Mouse (Mus musculus): Measurements from ENCODE around the gene Armc3. TPM values are rescaled to one million over a fixed set of nuclear protein-coding genes. Genes with fewer than 3 reads are reported as not detected.

Gene Armc3
- polyA plus RNA-seq, 1 experiment from 2014 or later = 0.34 TPM

GRCm38 (mm10) chr2:19176827-19177236 is 22.3 kb upstream of the Armc3 start:
- ATAC-seq (replicated peaks; ENCODE audit: low FRiP score, low read depth) (no peak), DNase-seq (ENCODE audit: low spot score) (peak; percentile 61)
- no peak overlapping the region for H3K4me2 ChIP-seq (ENCODE audit: low read length)
- H3K4me1 ChIP-seq (replicated peaks; ENCODE audit: insufficient read depth, low read length) = no peaks in the 10 kb centered on the region
- no peak for TF ChIP-seq CTCF (IDR thresholded peaks at IDR 0.05; ENCODE audit: low read depth)
- WGBS = 3% methylated on average over 1 of the region's 1 CpGs
- no peak overlapping the region for H3K4me3 ChIP-seq (replicated peaks; ENCODE audit: low read depth, low read length)
- H3K36me3 ChIP-seq (ENCODE audit: insufficient read depth, low read length) = no peaks in the 10 kb centered on the region
- no peak overlapping the region for H3K27ac ChIP-seq
- no peaks in the 10 kb centered on the region for H3K9me3 ChIP-seq (replicated peaks; ENCODE audit: low read length)
- no peak overlapping the region for H3K9ac ChIP-seq (ENCODE audit: low read depth, low read length)
- H3K27me3 ChIP-seq (ENCODE audit: insufficient read depth, low read length) = no peaks in the 10 kb centered on the region

GRCm38 (mm10) chr2:19199366-19199853 is 308 bp downstream of the Armc3 start:
- Histone ChIP-seq H3K4me3 (replicated peaks; ENCODE audit: low read depth, low read length) (peak overlapping the region; percentile 44), H3K9me3 (replicated peaks; ENCODE audit: low read length) (no peaks in the 10 kb centered on the region), H3K27ac (no peak overlapping the region), H3K9ac (ENCODE audit: low read depth, low read length) (0 out of 2 replicates have a peak overlapping the region, but pooled peaks have one; percentile 53), H3K4me1 (replicated peaks; ENCODE audit: insufficient read depth, low read length) (no peaks in the 10 kb centered on the region), H3K4me2 (ENCODE audit: low read length) (peak overlapping the region; percentile 72), H3K36me3 (ENCODE audit: insufficient read depth, low read length) (no peaks in the 10 kb centered on the region), H3K27me3 (ENCODE audit: insufficient read depth, low read length) (no peaks in the 10 kb centered on the region)
- ATAC-seq (replicated peaks; ENCODE audit: low FRiP score, low read depth) = no peak
- WGBS = 38% methylated on average over 13 of the region's 13 CpGs
- TF ChIP-seq CTCF (IDR thresholded peaks at IDR 0.05; ENCODE audit: low read depth) = no peak
- DNase-seq (ENCODE audit: low spot score) = no peak

DNA sequence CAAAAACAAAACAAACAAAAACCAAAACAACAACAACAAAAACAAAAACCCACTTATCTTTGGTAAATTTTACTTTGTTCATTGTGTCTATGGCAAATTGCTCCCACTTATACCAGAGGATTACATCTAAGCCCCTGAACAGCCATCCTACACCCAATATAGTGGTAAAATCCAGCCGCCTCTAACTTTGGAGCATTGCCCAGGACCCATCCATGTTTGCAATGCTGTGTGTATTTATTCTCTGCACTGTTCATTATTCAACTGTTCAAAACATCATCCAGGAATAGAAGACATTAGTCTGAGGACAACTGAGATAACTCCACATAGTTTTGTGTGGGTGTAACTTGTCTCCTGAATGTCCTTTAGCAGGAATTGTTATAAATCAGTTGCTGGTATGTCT is 1.0 kb downstream of the Armc3 start:
- Histone ChIP-seq H3K4me2 (ENCODE audit: low read length) (no peak overlapping the region), H3K9me3 (replicated peaks; ENCODE audit: low read length) (no peaks in the 10 kb centered on the region), H3K4me3 (replicated peaks; ENCODE audit: low read depth, low read length) (no peak overlapping the region), H3K9ac (ENCODE audit: low read depth, low read length) (no peak overlapping the region), H3K4me1 (replicated peaks; ENCODE audit: insufficient read depth, low read length) (no peaks in the 10 kb centered on the region), H3K36me3 (ENCODE audit: insufficient read depth, low read length) (no peaks in the 10 kb centered on the region), H3K27ac (no peak overlapping the region), H3K27me3 (ENCODE audit: insufficient read depth, low read length) (no peaks in the 10 kb centered on the region)
- TF ChIP-seq CTCF (IDR thresholded peaks at IDR 0.05; ENCODE audit: low read depth) = no peak
- no peak for DNase-seq (ENCODE audit: low spot score)
- WGBS = 74% methylated on average over 1 of the region's 1 CpGs
- no peak for ATAC-seq (replicated peaks; ENCODE audit: low FRiP score, low read depth)

GRCm38 (mm10) chr2:19201682-19202081 is 2.6 kb downstream of the Armc3 start:
- H3K36me3 ChIP-seq (ENCODE audit: insufficient read depth, low read length) = no peaks in the 10 kb centered on the region
- TF ChIP-seq CTCF (IDR thresholded peaks at IDR 0.05; ENCODE audit: low read depth) = no peak
- no peaks in the 10 kb centered on the region for H3K9me3 ChIP-seq (replicated peaks; ENCODE audit: low read length)
- DNase-seq (ENCODE audit: low spot score) = peak; percentile 6
- WGBS = 60% methylated on average over 2 of the region's 2 CpGs
- H3K4me2 ChIP-seq (ENCODE audit: low read length) = no peak overlapping the region
- H3K9ac ChIP-seq (ENCODE audit: low read depth, low read length) = no peak overlapping the region
- H3K27me3 ChIP-seq (ENCODE audit: insufficient read depth, low read length) = no peaks in the 10 kb centered on the region
- H3K4me3 ChIP-seq (replicated peaks; ENCODE audit: low read depth, low read length) = no peak overlapping the region
- H3K4me1 ChIP-seq (replicated peaks; ENCODE audit: insufficient read depth, low read length) = no peaks in the 10 kb centered on the region
- no peak overlapping the region for H3K27ac ChIP-seq
- ATAC-seq (replicated peaks; ENCODE audit: low FRiP score, low read depth) = no peak

- Histone ChIP-seq H3K27me3 (ENCODE audit: insufficient read depth, low read length) (no peaks in the 10 kb centered on the region), H3K27ac (no peak overlapping the region), H3K4me3 (replicated peaks; ENCODE audit: low read depth, low read length) (no peak overlapping the region), H3K4me2 (ENCODE audit: low read length) (no peak overlapping the region), H3K4me1 (replicated peaks; ENCODE audit: insufficient read depth, low read length) (no peaks in the 10 kb centered on the region), H3K36me3 (ENCODE audit: insufficient read depth, low read length) (no peaks in the 10 kb centered on the region), H3K9ac (ENCODE audit: low read depth, low read length) (no peak overlapping the region), H3K9me3 (replicated peaks; ENCODE audit: low read length) (no peaks in the 10 kb centered on the region)
- no peak for TF ChIP-seq CTCF (IDR thresholded peaks at IDR 0.05; ENCODE audit: low read depth)
- DNase-seq (ENCODE audit: low spot score) = no peak
- 78% methylated on average over 5 of the region's 5 CpGs for WGBS
- no peak for ATAC-seq (replicated peaks; ENCODE audit: low FRiP score, low read depth)
These were observed 35.2 kb downstream of the Armc3 start for GRCm38 (mm10) chr2:19234305-19234704.

DNA sequence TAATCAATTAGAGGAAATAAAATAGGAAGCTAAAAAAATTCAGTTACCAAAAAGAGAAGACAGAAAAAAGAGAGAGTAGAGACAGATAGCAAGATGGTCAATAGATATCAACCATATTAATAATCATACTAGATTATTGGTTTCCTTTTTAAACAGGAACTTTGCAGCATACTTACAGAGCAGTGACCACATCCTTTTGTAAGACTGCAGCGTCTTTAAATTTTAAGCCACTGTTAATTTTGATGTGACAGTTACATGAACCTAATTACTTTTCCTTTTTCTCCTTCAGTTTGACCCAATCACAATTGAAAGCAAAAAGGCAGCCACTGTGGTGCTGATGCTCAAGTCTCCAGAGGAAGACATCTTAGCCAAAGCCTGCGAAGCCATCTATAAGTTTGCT is 36.1 kb downstream of the Armc3 start:
- H3K9me3 ChIP-seq (replicated peaks; ENCODE audit: low read length) = no peaks in the 10 kb centered on the region
- no peak overlapping the region for H3K27ac ChIP-seq
- H3K4me1 ChIP-seq (replicated peaks; ENCODE audit: insufficient read depth, low read length) = no peaks in the 10 kb centered on the region
- ATAC-seq (replicated peaks; ENCODE audit: low FRiP score, low read depth) (no peak), DNase-seq (ENCODE audit: low spot score) (no peak)
- WGBS = 84% methylated on average over 2 of the region's 2 CpGs
- no peak overlapping the region for H3K4me3 ChIP-seq (replicated peaks; ENCODE audit: low read depth, low read length)
- no peak for TF ChIP-seq CTCF (IDR thresholded peaks at IDR 0.05; ENCODE audit: low read depth)
- H3K36me3 ChIP-seq (ENCODE audit: insufficient read depth, low read length) = no peaks in the 10 kb centered on the region
- no peak overlapping the region for H3K4me2 ChIP-seq (ENCODE audit: low read length)
- no peaks in the 10 kb centered on the region for H3K27me3 ChIP-seq (ENCODE audit: insufficient read depth, low read length)
- no peak overlapping the region for H3K9ac ChIP-seq (ENCODE audit: low read depth, low read length)

- WGBS = 76% methylated on average over 4 of the region's 4 CpGs
- Histone ChIP-seq H3K4me2 (ENCODE audit: low read length) (no peak overlapping the region), H3K9me3 (replicated peaks; ENCODE audit: low read length) (no peaks in the 10 kb centered on the region), H3K36me3 (ENCODE audit: insufficient read depth, low read length) (no peaks in the 10 kb centered on the region), H3K27ac (no peak overlapping the region), H3K27me3 (ENCODE audit: insufficient read depth, low read length) (no peaks in the 10 kb centered on the region), H3K9ac (ENCODE audit: low read depth, low read length) (no peak overlapping the region), H3K4me1 (replicated peaks; ENCODE audit: insufficient read depth, low read length) (no peaks in the 10 kb centered on the region), H3K4me3 (replicated peaks; ENCODE audit: low read depth, low read length) (no peak overlapping the region)
- no peak for TF ChIP-seq CTCF (IDR thresholded peaks at IDR 0.05; ENCODE audit: low read depth)
- DNase-seq (ENCODE audit: low spot score) = no peak
- ATAC-seq (replicated peaks; ENCODE audit: low FRiP score, low read depth) = no peak
These were observed 36.5 kb downstream of the Armc3 start for GRCm38 (mm10) chr2:19235614-19236013.
